Mouse (Mus musculus) thymus, postnatal 25 days (tissue): ENCODE data around the gene Sap18b.
A peak's percentile ranks its signal among the peaks of the same experiment; 100 is the strongest.
"Not testable (repeated sequence)": the region's sequence is repeated elsewhere in the genome, so short reads cannot be mapped to it uniquely, and the experiment has no call there.

Experiments
- DNase-seq: peaks from one replicate; pipeline ENCODE4 v3.0.0; 2022

Gene Sap18b

GRCm38 (mm10) chr8:95825162-95825561, at the start of gene Sap18b:
Gene Sap18b, plus strand, starts transcription at chr8:95825346.
- DNase-seq = not testable (repeated sequence)

- no peak for DNase-seq
Measured at GRCm38 (mm10) chr8:95781085-95781484, 44.1 kb upstream of the Sap18b start.

GRCm38 (mm10) chr8:95781775-95782174, 43.4 kb upstream of the Sap18b start:
- DNase-seq = no peak

- no peak for DNase-seq
Measured at GRCm38 (mm10) chr8:95782628-95783027, 42.5 kb upstream of the Sap18b start.

GRCm38 (mm10) chr8:95785591-95785990, 39.6 kb upstream of the Sap18b start:
- DNase-seq = no peak

GRCm38 (mm10) chr8:95795333-95796061, 29.6 kb upstream of the Sap18b start:
- not testable (repeated sequence) for DNase-seq

- no peak for DNase-seq
Measured at GRCm38 (mm10) chr8:95799117-95799516, 26.0 kb upstream of the Sap18b start.

GRCm38 (mm10) chr8:95799891-95800290, 25.3 kb upstream of the Sap18b start:
- no peak for DNase-seq

GRCm38 (mm10) chr8:95800353-95800752, 24.8 kb upstream of the Sap18b start:
- no peak for DNase-seq

GRCm38 (mm10) chr8:95801476-95802064, 23.6 kb upstream of the Sap18b start:
- DNase-seq = no peak

GRCm38 (mm10) chr8:95802231-95802630, 22.9 kb upstream of the Sap18b start:
- no peak for DNase-seq

- DNase-seq = no peak
Measured at GRCm38 (mm10) chr8:95805482-95805881, 19.7 kb upstream of the Sap18b start.

GRCm38 (mm10) chr8:95806461-95807191, 18.5 kb upstream of the Sap18b start:
- DNase-seq = peak; percentile 74

- peak; percentile 96 for DNase-seq
Measured at GRCm38 (mm10) chr8:95807331-95807843, 17.8 kb upstream of the Sap18b start, which contains the start of gene Cnot1. Gene Cnot1, minus strand, starts transcription at chr8:95807464.

GRCm38 (mm10) chr8:95807861-95808260, 17.3 kb upstream of the Sap18b start:
- peak; percentile 88 for DNase-seq

- no peak for DNase-seq
Measured at GRCm38 (mm10) chr8:95808631-95809030, 16.5 kb upstream of the Sap18b start.

GRCm38 (mm10) chr8:95809116-95809515, 16.0 kb upstream of the Sap18b start:
- no peak for DNase-seq

- DNase-seq = peak; percentile 32
Measured at GRCm38 (mm10) chr8:95810184-95810591, 15.0 kb upstream of the Sap18b start.

- no peak for DNase-seq
Measured at GRCm38 (mm10) chr8:95816044-95816708, 9.0 kb upstream of the Sap18b start.

- DNase-seq = no peak
Measured at GRCm38 (mm10) chr8:95817597-95817996, 7.5 kb upstream of the Sap18b start.

GRCm38 (mm10) chr8:95818211-95818610, 6.9 kb upstream of the Sap18b start:
- DNase-seq = no peak

- no peak for DNase-seq
Measured at GRCm38 (mm10) chr8:95821266-95821665, 3.9 kb upstream of the Sap18b start.

GRCm38 (mm10) chr8:95822096-95822495, 3.0 kb upstream of the Sap18b start:
- DNase-seq = no peak
